Mouse (Mus musculus) gastrocnemius, postnatal 14 days (tissue): Measurements from ENCODE around the gene Tekt2. TPM values are rescaled to one million over a fixed set of nuclear protein-coding genes. Genes with fewer than 3 reads are reported as not detected.
A peak's percentile ranks its signal among the peaks of the same experiment; 100 is the strongest.

Experiments
- DNase-seq: peaks from one replicate; pipeline ENCODE4 v3.0.0; 2021; ENCODE audit warnings: mixed read lengths
- intact Hi-C: fragments of 180-260 bp; cut with DNase I; formaldehyde crosslinking; loops from one replicate; pipeline ENCODE4 v1.15.1; 2025; ENCODE audit warnings: low total_unique reads
- total RNA-seq, 2 experiments: library from RNA; stranded (reverse); gene quantifications; 2 replicates each; pipeline ENCODE4 v1.2.3; 2021

Gene Tekt2
- total RNA-seq, 2 experiments from 2014 or later, result 0.74 to 1.1 TPM

GRCm38 (mm10) chr4:126310344-126310743, 15.1 kb downstream of the Tekt2 start:
- no peak for DNase-seq
- intact Hi-C loops, result loop anchor here (5.0 kb wide), 2 partner anchors 33 to 88 kb away; no protein-coding TSS in a partner anchor

- intact Hi-C loops, result loop anchor here (5.0 kb wide), 2 partner anchors 33 to 88 kb away; no protein-coding TSS in a partner anchor
- DNase-seq, result peak; percentile 87
Observed at GRCm38 (mm10) chr4:126309922-126310309, 15.6 kb downstream of the Tekt2 start.

- intact Hi-C loops, result no loop called here
- peak; percentile 49 for DNase-seq
Observed at GRCm38 (mm10) chr4:126309211-126309921, 16.1 kb downstream of the Tekt2 start.

GRCm38 (mm10) chr4:126306827-126307226, 18.7 kb downstream of the Tekt2 start:
- intact Hi-C loops, result no loop called here
- no peak for DNase-seq

- intact Hi-C loops, result no loop called here
- no peak for DNase-seq
Observed at GRCm38 (mm10) chr4:126306058-126306457, 19.4 kb downstream of the Tekt2 start.

GRCm38 (mm10) chr4:126305428-126305827, 20.1 kb downstream of the Tekt2 start:
- no peak for DNase-seq
- intact Hi-C loops, result no loop called here

- no peak for DNase-seq
- intact Hi-C loops, result no loop called here
Observed at GRCm38 (mm10) chr4:126303877-126304276, 21.6 kb downstream of the Tekt2 start.

GRCm38 (mm10) chr4:126301584-126302309, 23.7 kb downstream of the Tekt2 start:
- intact Hi-C loops, result no loop called here

GRCm38 (mm10) chr4:126300916-126301583, 24.4 kb downstream of the Tekt2 start:
- DNase-seq, result no peak

More at GRCm38 (mm10) chr4:126301584-126302309, 23.7 kb downstream of the Tekt2 start:
- no peak for DNase-seq

GRCm38 (mm10) chr4:126296617-126297101, 28.8 kb downstream of the Tekt2 start:
- intact Hi-C loops, result no loop called here
- DNase-seq, result peak; percentile 88

More at GRCm38 (mm10) chr4:126300916-126301583, 24.4 kb downstream of the Tekt2 start:
- intact Hi-C loops, result no loop called here

GRCm38 (mm10) chr4:126295937-126296336, 29.6 kb downstream of the Tekt2 start:
- intact Hi-C loops, result no loop called here
- no peak for DNase-seq

GRCm38 (mm10) chr4:126295152-126295551, 30.3 kb downstream of the Tekt2 start:
- intact Hi-C loops, result no loop called here
- no peak for DNase-seq

- intact Hi-C loops, result no loop called here
- no peak for DNase-seq
Observed at GRCm38 (mm10) chr4:126291196-126291595, 34.3 kb downstream of the Tekt2 start.

GRCm38 (mm10) chr4:126290314-126290713, 35.2 kb downstream of the Tekt2 start:
- no peak for DNase-seq
- intact Hi-C loops, result no loop called here

- DNase-seq, result no peak
- intact Hi-C loops, result no loop called here
Observed at GRCm38 (mm10) chr4:126288085-126288666, 37.3 kb downstream of the Tekt2 start.

- no peak for DNase-seq
- intact Hi-C loops, result no loop called here
Observed at GRCm38 (mm10) chr4:126287302-126287995, 38.0 kb downstream of the Tekt2 start.

GRCm38 (mm10) chr4:126286492-126286891, 39.0 kb downstream of the Tekt2 start, which contains the start of gene Col8a2:
TSS of gene Col8a2 (plus strand) at chr4:126286793.
- no peak for DNase-seq
- intact Hi-C loops, result no loop called here

GRCm38 (mm10) chr4:126283582-126283981, 41.9 kb downstream of the Tekt2 start:
- no peak for DNase-seq
- intact Hi-C loops, result no loop called here

- intact Hi-C loops, result no loop called here
Observed at GRCm38 (mm10) chr4:126281706-126282105, 43.8 kb downstream of the Tekt2 start.

More at GRCm38 (mm10) chr4:126281706-126282105, 43.8 kb downstream of the Tekt2 start:
- no peak for DNase-seq
